8 mouse cellular contexts compared by ENCODE assay signal in genomic region chr17:21649936-21650335, GRCm38 (mm10). TPM values are rescaled to one million over a fixed set of nuclear protein-coding genes. Genes with fewer than 3 reads are reported as not detected.
DNase-seq lines count a peak whose midpoint lies in the region; ATAC-seq and TF ChIP-seq lines count a peak whose summit lies in the region.

No protein-coding gene starts in this region.

- 32% methylated on average over 2 of the region's 2 CpGs for WGBS in forebrain, embryonic 11.5 days
- 28% methylated on average over 2 of the region's 2 CpGs for WGBS in intestine, embryonic 16.5 days
- WGBS in lung, embryonic 15.5 days = 29% methylated on average over 2 of the region's 2 CpGs

- H3K4me1 ChIP-seq in forebrain, embryonic 11.5 days (replicated peaks; ENCODE audit: control insufficient read depth, insufficient read depth, low read length) = no peaks in the 10 kb centered on the region
- no peaks in the 10 kb centered on the region for H3K4me1 ChIP-seq in intestine, embryonic 16.5 days (ENCODE audit: control insufficient read depth, insufficient read depth, low read length)
- H3K4me1 ChIP-seq in lung, embryonic 15.5 days = no peaks in the 10 kb centered on the region

- H3K4me3 ChIP-seq in left cerebral cortex, adult 2 months = peak overlapping the region; percentile 45
- H3K4me3 ChIP-seq in forebrain, embryonic 11.5 days (ENCODE audit: low read depth, low read length) = peak overlapping the region; percentile 35; the same call in 1 of the 2 replicates
- peak overlapping the region; percentile 53 for H3K4me3 ChIP-seq in intestine, embryonic 16.5 days (ENCODE audit: low read length)
- H3K4me3 ChIP-seq in lung, embryonic 15.5 days = peak overlapping the region; percentile 48

- peak; percentile 49 for TF ChIP-seq CTCF in left cerebral cortex, adult 2 months (IDR thresholded peaks at IDR 0.05)

- peak; percentile 60 for ATAC-seq in activated CD4-positive, CD25-positive, alpha-beta regulatory T cell, adult 4 months
- peak; percentile 29; the same call in 1 of the 2 replicates for ATAC-seq in forebrain, embryonic 11.5 days (replicated peaks; ENCODE audit: low FRiP score)
- ATAC-seq in intestine, embryonic 16.5 days = peak; percentile 65
- peak; percentile 27; the same call in 1 of the 2 replicates for ATAC-seq in lung, embryonic 15.5 days (ENCODE audit: borderline replicate concordance, extremely low read depth, low FRiP score, low TSS enrichment)

- peak overlapping the region; percentile 43; the same call in 1 of the 2 replicates for H3K4me2 ChIP-seq in forebrain, embryonic 11.5 days (ENCODE audit: low read depth, low read length, severe bottlenecking)
- H3K4me2 ChIP-seq in intestine, embryonic 16.5 days (ENCODE audit: low read depth, low read length) = peak overlapping the region; percentile 43
- peak overlapping the region; percentile 53 for H3K4me2 ChIP-seq in lung, embryonic 15.5 days

- DNase-seq in left cerebral cortex, adult 2 months (ENCODE audit: extremely low spot score in 1 of 2, low spot score in 2 of 2) = no peak
- no peak for DNase-seq in left cerebral cortex, postnatal 36 days (ENCODE audit: low spot score in 2 of 2)
- peak; percentile 52 for DNase-seq in forebrain, embryonic 11.5 days (ENCODE audit: low spot score)
- peak; percentile 57 for DNase-seq in retina, embryonic 14.5 days (ENCODE audit: low spot score)
- no peak for DNase-seq in urinary bladder, adult 18-20 months (ENCODE audit: low spot score in 2 of 2)

- intact Hi-C loops in left cerebral cortex, adult 2 months (cut with DNase I) = no loop called here
- intact Hi-C loops in left cerebral cortex, postnatal 36 days (cut with DNase I) = no loop called here

- H3K27me3 ChIP-seq in forebrain, embryonic 11.5 days (ENCODE audit: control insufficient read depth, insufficient read depth, low read length) = no peaks in the 10 kb centered on the region
- H3K27me3 ChIP-seq in intestine, embryonic 16.5 days (replicated peaks; ENCODE audit: control insufficient read depth, insufficient read depth, low read length) = no peaks in the 10 kb centered on the region
- H3K27me3 ChIP-seq in lung, embryonic 15.5 days = no peaks in the 10 kb centered on the region

- no peaks in the 10 kb centered on the region for H3K9me3 ChIP-seq in forebrain, embryonic 11.5 days (ENCODE audit: control insufficient read depth, low read length)
- no peaks in the 10 kb centered on the region for H3K9me3 ChIP-seq in intestine, embryonic 16.5 days (ENCODE audit: control insufficient read depth, low read length)
- no peaks in the 10 kb centered on the region for H3K9me3 ChIP-seq in lung, embryonic 15.5 days

- H3K36me3 ChIP-seq in forebrain, embryonic 11.5 days (ENCODE audit: control insufficient read depth, insufficient read depth, low read length) = no peaks in the 10 kb centered on the region
- no peaks in the 10 kb centered on the region for H3K36me3 ChIP-seq in intestine, embryonic 16.5 days (ENCODE audit: control insufficient read depth, insufficient read depth, low read length)
- no peaks in the 10 kb centered on the region for H3K36me3 ChIP-seq in lung, embryonic 15.5 days

- H3K9ac ChIP-seq in forebrain, embryonic 11.5 days (ENCODE audit: low read length) = peak overlapping the region; percentile 50
- peak overlapping the region; percentile 48; the same call in 1 of the 2 replicates for H3K9ac ChIP-seq in intestine, embryonic 16.5 days (ENCODE audit: low read depth, low read length)
- H3K9ac ChIP-seq in lung, embryonic 15.5 days = no peak overlapping the region

- peak overlapping the region; percentile 36; the same call in 1 of the 2 replicates for H3K27ac ChIP-seq in left cerebral cortex, adult 2 months
- no peak overlapping the region for H3K27ac ChIP-seq in forebrain, embryonic 11.5 days (ENCODE audit: low read depth, low read length)
- H3K27ac ChIP-seq in intestine, embryonic 16.5 days (ENCODE audit: low read length) = peak overlapping the region; percentile 64
- peak overlapping the region; percentile 70 for H3K27ac ChIP-seq in lung, embryonic 15.5 days

RNA-seq across cellular contexts. Expression of gene Zfp983, which starts 0.5 kb away (rescaled TPM):
- 10 to 100 TPM; 12.7 to 15.2 TPM for total RNA-seq in left cerebral cortex, adult 2 months (2021)
- 10 to 100 TPM; 10.6 to 12.1 TPM for total RNA-seq in left cerebral cortex, postnatal 36 days (2021)
- polyA plus RNA-seq in activated CD4-positive, CD25-positive, alpha-beta regulatory T cell, adult 4 months (2017; shearing (Covaris generic)) = 10 to 100 TPM in 1 of 2 experiments, 1 to 10 TPM in 1; 9.9 to 15.3 TPM
- polyA plus RNA-seq in forebrain, embryonic 11.5 days (2014; fragmentation: Nextera tagmentation; extraction: Ambion mirVana) = 5.4 and 7.2 TPM in 2 replicates
- 3.4 and 3.9 TPM in 2 replicates for polyA plus RNA-seq in intestine, embryonic 16.5 days (2015; fragmentation: Nextera tagmentation; extraction: Ambion mirVana)
- 2.9 and 3.5 TPM in 2 replicates for polyA plus RNA-seq in lung, embryonic 15.5 days (2015; fragmentation: Nextera tagmentation; extraction: Ambion mirVana)

RNA-seq across cellular contexts. Expression of gene Gm10226, which starts 41.7 kb away (rescaled TPM):
- 1 to 10 TPM; 5.6 to 8.0 TPM for total RNA-seq in left cerebral cortex, adult 2 months (2021)
- 1 to 10 TPM; 6.5 to 9.0 TPM for total RNA-seq in left cerebral cortex, postnatal 36 days (2021)
- polyA plus RNA-seq in activated CD4-positive, CD25-positive, alpha-beta regulatory T cell, adult 4 months (2017; shearing (Covaris generic)) = 10 to 100 TPM; 16.1 to 17.7 TPM
- polyA plus RNA-seq in forebrain, embryonic 11.5 days (2014; fragmentation: Nextera tagmentation; extraction: Ambion mirVana) = 8.1 and 12.5 TPM in 2 replicates
- 4.8 and 6.0 TPM in 2 replicates for polyA plus RNA-seq in intestine, embryonic 16.5 days (2015; fragmentation: Nextera tagmentation; extraction: Ambion mirVana)
- polyA plus RNA-seq in lung, embryonic 15.5 days (2015; fragmentation: Nextera tagmentation; extraction: Ambion mirVana) = 6.3 and 7.0 TPM in 2 replicates

RNA-seq across cellular contexts. Expression of gene Zfp760, which starts 57.6 kb away (rescaled TPM):
- 1 to 10 TPM; 7.8 to 8.2 TPM for total RNA-seq in left cerebral cortex, adult 2 months (2021)
- 1 to 10 TPM; 6.8 to 9.5 TPM for total RNA-seq in left cerebral cortex, postnatal 36 days (2021)
- 1 to 10 TPM; 7.0 to 8.3 TPM for polyA plus RNA-seq in activated CD4-positive, CD25-positive, alpha-beta regulatory T cell, adult 4 months (2017; shearing (Covaris generic))
- 22.7 and 25.1 TPM in 2 replicates for polyA plus RNA-seq in forebrain, embryonic 11.5 days (2014; fragmentation: Nextera tagmentation; extraction: Ambion mirVana)
- 5.9 TPM in 2 replicates for polyA plus RNA-seq in intestine, embryonic 16.5 days (2015; fragmentation: Nextera tagmentation; extraction: Ambion mirVana)
- 12.3 and 12.8 TPM in 2 replicates for polyA plus RNA-seq in lung, embryonic 15.5 days (2015; fragmentation: Nextera tagmentation; extraction: Ambion mirVana)

Comparison
In these comparisons a context has a peak if more than half of its experiments do, and no peak if none do; other contexts are left out.
1. DNase-seq: peak in forebrain, embryonic 11.5 days (single experiment) and retina, embryonic 14.5 days (single experiment); none in left cerebral cortex, adult 2 months (0 of 2), left cerebral cortex, postnatal 36 days (0 of 2) and urinary bladder, adult 18-20 months (0 of 2).
2. Peak in every context shown above with its lines, with median percentiles within 50 percentile points of each other: H3K4me3 ChIP-seq, ATAC-seq and H3K4me2 ChIP-seq.